Mouse (Mus musculus) liver, adult 2 months (tissue): ENCODE data around the gene Fam166a. TPM values are rescaled to one million over a fixed set of nuclear protein-coding genes. Genes with fewer than 3 reads are reported as not detected.

Source experiments
- DNase-seq: peaks from one replicate; pipeline ENCODE4 v3.0.0-alpha.2; 2011; ENCODE audit warnings: low read depth, low spot score; ENCODE audit errors: extremely low read depth
- H3K27ac ChIP-seq: fragments of 200-500 bp; replicated peaks from 2 replicates; pipeline ENCODE4 v1.5.1; 2012; ENCODE audit warnings: low read depth, mild to moderate bottlenecking, control low read depth, inconsistent platforms, low read length; ENCODE audit not compliant: insufficient read depth
- H3K27me3 ChIP-seq: fragments of 200-500 bp; 2 replicates; pipeline ENCODE4 v1.6.1; 2012; ENCODE audit warnings: mild to moderate bottlenecking, moderate library complexity, low read length, inconsistent platforms; ENCODE audit not compliant: control insufficient read depth, insufficient read depth
- H3K36me3 ChIP-seq: fragments of 200-500 bp; 2 replicates; pipeline ENCODE4 v1.6.1; 2012; ENCODE audit warnings: low read length, inconsistent platforms; ENCODE audit not compliant: control insufficient read depth, insufficient read depth
- H3K4me1 ChIP-seq: fragments of 200-500 bp; 2 replicates; pipeline ENCODE4 v1.6.1; 2011; ENCODE audit warnings: low read length; ENCODE audit not compliant: control insufficient read depth, insufficient read depth
- H3K4me3 ChIP-seq: fragments of 200-500 bp; 2 replicates; pipeline ENCODE4 v1.5.1; 2011; ENCODE audit warnings: low read depth, mild to moderate bottlenecking, control low read depth, low read length, moderate library complexity; ENCODE audit not compliant: insufficient read depth
- H3K79me2 ChIP-seq: fragments of 200-500 bp; 2 replicates; pipeline ENCODE4 v1.6.1; 2012; ENCODE audit warnings: inconsistent platforms, mild to moderate bottlenecking, low read length, moderate library complexity; ENCODE audit not compliant: control insufficient read depth, insufficient read depth
- H3K9ac ChIP-seq: fragments of 200-500 bp; 2 replicates; pipeline ENCODE4 v1.6.1; 2012; ENCODE audit warnings: low read depth, mild to moderate bottlenecking, control low read depth, inconsistent platforms, low read length
- CTCF ChIP-seq: fragments of 200-500 bp; IDR thresholded peaks from 2 replicates; pipeline ENCODE4 v1.5.1; 2011; ENCODE audit warnings: low read depth, low read length, control low read depth
- POLR2A ChIP-seq: fragments of 200-500 bp; IDR thresholded peaks from 2 replicates; pipeline ENCODE4 v1.6.1; 2011; ENCODE audit warnings: low read length, control low read depth; ENCODE audit not compliant: insufficient read depth; ENCODE audit errors: extremely low read depth
- WGBS: fragments of 180-500 bp; shearing (Covaris S2); methylation state at CpG from one replicate; pipeline ENCODE4 v1.1.7; 2018; 5-methylcytosine and 5-hydroxymethylcytosine counted together
- polyA plus RNA-seq: library from polyadenylated mRNA; depleted of rRNA; stranded (reverse); fragments of >200 nt; gene quantifications from 2 replicates; pipeline ENCODE4 v1.2.3, GENCODE M21; 2012
- total RNA-seq: library from RNA; depleted of rRNA; stranded (reverse); fragments of >200 nt; gene quantifications from 2 replicates; pipeline ENCODE4 v1.2.3, GENCODE M21; 2014

The Fam166a gene
- total and polyA plus RNA-seq, 2 experiments, result 0.07 TPM; not detected in 1

DNA sequence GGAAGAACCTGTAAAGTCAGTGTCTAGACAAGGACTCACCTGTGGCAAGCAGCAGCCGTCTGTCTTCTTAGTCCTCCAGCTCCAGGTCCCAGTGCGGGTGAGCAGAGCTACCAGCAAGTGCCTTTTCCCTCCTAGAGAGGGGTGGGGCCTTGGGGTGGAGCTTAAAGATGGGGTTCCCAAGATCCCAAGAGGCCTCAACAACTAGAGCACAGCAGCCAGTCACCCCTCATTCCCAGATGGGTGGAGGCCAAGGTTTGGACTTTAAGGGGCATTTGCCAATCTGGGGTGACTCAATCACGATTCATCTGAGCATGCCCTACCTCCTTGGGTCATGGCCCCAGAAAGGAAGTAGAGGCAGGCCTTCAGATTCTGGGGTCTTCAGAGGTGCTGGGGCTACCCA, 21.2 kb downstream of the Fam166a start:
- peaks cover 4% of the 10 kb centered on the region; the same call in 1 of the 2 replicates for H3K4me1 ChIP-seq
- H3K79me2 ChIP-seq, result no peaks in the 10 kb centered on the region
- H3K4me3 ChIP-seq, result no peak overlapping the region
- 0 out of 2 replicates have a peak, but pooled peaks cover 7% of the 10 kb centered on the region for H3K27me3 ChIP-seq
- H3K36me3 ChIP-seq, result no peaks in the 10 kb centered on the region
- 83% methylated on average over 3 of the region's 3 CpGs for WGBS
- no peak overlapping the region for H3K27ac ChIP-seq
- no peak overlapping the region for H3K9ac ChIP-seq
- TF ChIP-seq POLR2A, result no peak
- TF ChIP-seq CTCF, result no peak
- no peak for DNase-seq

DNA sequence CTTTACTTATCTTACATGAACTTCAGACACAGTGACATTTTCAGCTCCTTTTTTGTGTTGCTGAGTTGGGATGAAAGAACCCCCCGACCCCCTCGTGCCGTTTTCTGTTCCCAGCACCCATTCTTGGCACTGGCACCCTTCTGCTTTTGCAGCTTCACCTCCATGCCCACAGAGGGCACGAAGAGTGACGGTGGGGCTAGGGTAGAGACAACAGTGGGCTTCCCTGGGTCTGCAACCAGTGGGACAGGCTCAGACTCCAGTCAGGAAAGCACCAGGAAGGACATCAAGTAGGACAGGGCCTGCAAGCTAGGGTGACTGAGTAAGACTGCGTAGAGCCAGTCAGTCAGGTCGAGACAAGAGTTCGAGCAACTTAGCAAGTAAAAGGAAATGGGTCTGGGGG, 21.8 kb downstream of the Fam166a start:
- Histone ChIP-seq H3K27ac (no peak overlapping the region), H3K4me3 (no peak overlapping the region), H3K9ac (no peak overlapping the region), H3K36me3 (no peaks in the 10 kb centered on the region), H3K4me1 (peaks cover 4% of the 10 kb centered on the region; the same call in 1 of the 2 replicates), H3K27me3 (0 out of 2 replicates have a peak, but pooled peaks cover 7% of the 10 kb centered on the region), H3K79me2 (no peaks in the 10 kb centered on the region)
- 71% methylated on average over 8 of the region's 8 CpGs for WGBS
- no peak for DNase-seq
- TF ChIP-seq CTCF (no peak), POLR2A (no peak)

DNA sequence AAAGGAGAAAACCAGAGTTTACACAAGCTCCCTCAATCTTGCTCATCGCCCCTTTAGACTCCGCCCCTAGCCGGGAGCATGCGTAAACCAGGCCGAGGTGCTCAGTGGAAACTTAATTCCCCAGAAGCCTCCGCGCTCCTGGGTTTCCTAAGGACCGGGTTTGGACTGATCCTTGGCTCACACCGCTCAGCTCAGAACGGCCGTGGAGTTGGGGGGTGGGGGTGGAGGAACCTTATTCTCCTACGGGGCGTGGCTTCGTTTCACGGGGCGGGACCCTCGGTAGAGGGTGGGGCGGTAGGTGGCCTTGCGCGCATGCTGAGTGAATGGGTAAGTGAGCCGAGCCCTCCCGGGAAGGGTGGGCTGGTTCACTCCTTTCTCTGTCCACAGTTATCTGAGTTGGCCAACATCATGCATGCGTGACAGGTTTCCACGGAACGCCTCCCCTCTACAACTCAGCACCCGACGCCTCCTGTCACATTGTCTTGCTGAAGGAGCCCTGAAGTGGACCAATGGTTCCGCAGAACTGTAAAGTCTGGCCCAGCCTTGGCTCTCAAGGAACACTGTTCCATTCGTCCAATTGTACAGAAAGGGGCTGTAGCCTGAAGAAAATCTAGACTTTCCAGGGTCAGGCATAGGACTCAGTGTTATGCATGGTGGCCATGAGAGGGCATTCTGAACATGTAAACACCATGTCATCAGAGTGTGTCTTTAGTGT, 22.3 kb downstream of the Fam166a start:
- Histone ChIP-seq H3K36me3 (no peaks in the 10 kb centered on the region), H3K79me2 (no peaks in the 10 kb centered on the region; the same call in 1 of the 2 replicates), H3K9ac (peak overlapping the region; percentile 6; the same call in 1 of the 2 replicates), H3K27me3 (0 out of 2 replicates have a peak, but pooled peaks cover 7% of the 10 kb centered on the region), H3K27ac (no peak overlapping the region), H3K4me3 (peak overlapping the region; percentile 36; the same call in 1 of the 2 replicates), H3K4me1 (peaks cover 4% of the 10 kb centered on the region; the same call in 1 of the 2 replicates)
- 4% methylated on average over 29 of the region's 29 CpGs for WGBS
- TF ChIP-seq CTCF, result no peak
- no peak for TF ChIP-seq POLR2A
- DNase-seq, result no peak

DNA sequence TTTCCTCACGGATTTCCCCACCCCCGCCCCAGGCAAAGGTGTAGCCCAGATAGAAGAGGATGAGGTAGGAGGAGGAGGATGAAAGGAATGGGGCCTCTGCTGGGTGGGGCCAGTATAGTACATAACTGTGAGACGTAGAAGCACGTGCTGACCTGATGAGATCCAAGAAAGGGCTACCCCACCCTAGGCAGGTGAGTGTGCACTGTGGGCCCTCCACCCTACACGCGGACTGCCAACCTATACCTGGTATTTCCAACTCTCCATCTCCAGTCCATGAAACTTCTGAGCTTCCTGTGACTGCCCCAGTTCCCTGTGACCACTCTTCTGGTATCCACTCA, 22.9 kb downstream of the Fam166a start:
- 0 out of 2 replicates have a peak, but pooled peaks cover 7% of the 10 kb centered on the region for H3K27me3 ChIP-seq
- no peak overlapping the region for H3K9ac ChIP-seq
- H3K79me2 ChIP-seq, result no peaks in the 10 kb centered on the region; the same call in 1 of the 2 replicates
- no peak overlapping the region for H3K4me3 ChIP-seq
- TF ChIP-seq POLR2A (no peak), CTCF (no peak)
- no peak for DNase-seq
- H3K36me3 ChIP-seq, result no peaks in the 10 kb centered on the region
- WGBS, result 17% methylated on average over 6 of the region's 6 CpGs
- H3K4me1 ChIP-seq, result peaks cover 4% of the 10 kb centered on the region; the same call in 1 of the 2 replicates
- H3K27ac ChIP-seq, result no peak overlapping the region

DNA sequence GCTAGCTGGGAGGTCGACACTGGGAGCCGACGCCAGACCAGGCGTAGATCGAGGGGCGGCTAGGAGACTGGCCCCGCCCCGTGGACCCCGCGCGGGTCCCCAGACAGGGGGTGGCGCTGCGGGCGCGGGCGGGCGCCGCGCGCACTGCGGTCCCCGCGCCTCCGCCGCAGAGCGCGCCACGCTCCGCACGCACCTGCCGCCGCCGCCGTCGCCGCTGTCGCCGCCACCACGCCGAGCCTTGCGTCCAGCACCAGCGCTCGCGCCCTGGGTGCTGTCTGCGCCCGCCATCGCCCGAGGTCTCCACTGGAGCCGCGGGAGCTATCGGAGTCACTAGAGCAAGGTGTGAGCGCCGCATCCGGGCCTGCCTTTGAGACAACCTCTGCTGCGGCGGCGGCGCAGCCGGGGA, 23.6 kb downstream of the Fam166a start, which contains the start of the genes Rnf208 and Cysrt1:
Gene Rnf208, plus strand, starts transcription at position 155 of the 406 bp plus-strand sequence.
Gene Cysrt1, minus strand, starts transcription at position 352 of the 406 bp plus-strand sequence.
- Histone ChIP-seq H3K9ac (peak within 1 kb of the TSS; percentile 33; the same call in 1 of the 2 replicates), H3K79me2 (no peaks in the 10 kb centered on the region; the same call in 1 of the 2 replicates), H3K27me3 (0 out of 2 replicates have a peak, but pooled peaks cover 7% of the 10 kb centered on the region), H3K27ac (no peak within 1 kb of the TSS), H3K4me1 (peaks cover 4% of the 10 kb centered on the region; the same call in 1 of the 2 replicates), H3K4me3 (peak within 1 kb of the TSS; percentile 24; the same call in 1 of the 2 replicates), H3K36me3 (no peaks in the 10 kb centered on the region)
- DNase-seq, result no peak
- TF ChIP-seq CTCF, result no peak
- TF ChIP-seq POLR2A, result no peak
- WGBS, result 2% methylated on average over 59 of the region's 59 CpGs
